Mouse (Mus musculus): ENCODE measurements around the gene Atcay. TPM values are rescaled to one million over a fixed set of nuclear protein-coding genes. Genes with fewer than 3 reads are reported as not detected.

The Atcay gene
- total RNA-seq, 1 experiment: 4.1 TPM

- Histone ChIP-seq H3K27ac (ENCODE audit: insufficient read depth, low read depth, low read length, poor library complexity, severe bottlenecking) (no peak overlapping the region), H3K4me3 (ENCODE audit: insufficient read depth in 1 of 2, low read depth in 1 of 2, low read length in 2 of 2, poor library complexity in 1 of 2, severe bottlenecking in 1 of 2) (no peak overlapping the region), H3K36me3 (ENCODE audit: control insufficient read depth, insufficient read depth, low read length, poor library complexity, severe bottlenecking) (peaks cover 55% of the 10 kb centered on the region), H3K4me1 (ENCODE audit: control insufficient read depth in 2 of 2, insufficient read depth in 2 of 2, low read length in 2 of 2, poor library complexity in 1 of 2) (peaks cover 0 to 15% of the 10 kb centered on the region in 2 experiments; a peak in 1 of 4 replicates), H3K9ac (ENCODE audit: insufficient read depth, low read depth, low read length, poor library complexity, severe bottlenecking) (no peak overlapping the region), H3K9me3 (ENCODE audit: control insufficient read depth, insufficient read depth, low read depth, low read length) (no peaks in the 10 kb centered on the region)
- no peak for DNase-seq (ENCODE audit: low read depth, low spot score)
- no peak for TF ChIP-seq MAFK (IDR thresholded peaks at IDR 0.05; ENCODE audit: insufficient read depth, low read depth, low read length)
- TF ChIP-seq CHD2 (IDR thresholded peaks at IDR 0.05; ENCODE audit: low read depth, low read length): no peak
- no peak for TF ChIP-seq ZNF384 (IDR thresholded peaks at IDR 0.05; ENCODE audit: low read depth, low read length)
- TF ChIP-seq ZC3H11A (IDR thresholded peaks at IDR 0.05; ENCODE audit: borderline replicate concordance, low read depth, low read length): no peak
- no peak for TF ChIP-seq HCFC1 (IDR thresholded peaks at IDR 0.05; ENCODE audit: borderline replicate concordance, insufficient read depth, low read length)
- in situ Hi-C loops (cut with MboI; ENCODE audit: low sequenced_read_pairs in 2 of 2, unreplicated experiment in 2 of 2): no loop called here
Measured at GRCm38 (mm10) chr10:81154736-81155135, 75.9 kb downstream of the Atcay start.

Other genes starting within 250 kb of the Atcay start
- 0.79 and 0.94 TPM in 2 replicates for gene Gng7, start 215.9 kb downstream of the Atcay start, total RNA-seq (2012; rRNA removed)
- gene Diras1, start 205.2 kb downstream of the Atcay start, total RNA-seq (2012; rRNA removed): 1.1 and 1.3 TPM in 2 replicates
- gene Slc39a3, start 193.4 kb downstream of the Atcay start, total RNA-seq (2012; rRNA removed): 12.6 and 13.1 TPM in 2 replicates
- 113 and 116 TPM in 2 replicates for gene Sgta, start 170.7 kb downstream of the Atcay start, total RNA-seq (2012; rRNA removed)
- gene Thop1, start 160.8 kb downstream of the Atcay start, total RNA-seq (2012; rRNA removed): 155 and 174 TPM in 2 replicates
- 0.94 and 2.2 TPM in 2 replicates for gene Creb3l3, start 132.0 kb downstream of the Atcay start, total RNA-seq (2012; rRNA removed)
- gene Map2k2, start 124.9 kb downstream of the Atcay start, total RNA-seq (2012; rRNA removed): 115 and 121 TPM in 2 replicates
- gene Zbtb7a, start 95.6 kb downstream of the Atcay start, total RNA-seq (2012; rRNA removed): 15.7 and 30.1 TPM in 2 replicates
- gene Pias4, start 62.9 kb downstream of the Atcay start, total RNA-seq (2012; rRNA removed): 37.8 and 50.7 TPM in 2 replicates
- 2,093 and 2,486 TPM in 2 replicates for gene Eef2, start 54.2 kb downstream of the Atcay start, total RNA-seq (2012; rRNA removed)
- 65.1 and 66.4 TPM in 2 replicates for gene Dapk3, start 47.8 kb downstream of the Atcay start, total RNA-seq (2012; rRNA removed)
- 0.54 and 0.79 TPM in 2 replicates for gene 4930442H23Rik, start 47.0 kb downstream of the Atcay start, total RNA-seq (2012; rRNA removed)
- not detected in 2 replicates for gene Nmrk2, start 28.8 kb downstream of the Atcay start, total RNA-seq (2012; rRNA removed)
- 0.67 and 4.7 TPM in 2 replicates for gene Zfr2, start 2.3 kb upstream of the Atcay start, total RNA-seq (2012; rRNA removed)
- 0.85 and 5.0 TPM in 2 replicates for gene Matk, start 22.1 kb upstream of the Atcay start, total RNA-seq (2012; rRNA removed)
- 114 and 138 TPM in 2 replicates for gene Mrpl54, start 36.1 kb upstream of the Atcay start, total RNA-seq (2012; rRNA removed)
- gene Apba3, start 36.1 kb upstream of the Atcay start, total RNA-seq (2012; rRNA removed): 72.3 and 90.2 TPM in 2 replicates
- gene Tjp3, start 60.7 kb upstream of the Atcay start, total RNA-seq (2012; rRNA removed): 5.2 and 15.2 TPM in 2 replicates
- gene Pip5k1c, start 62.1 kb upstream of the Atcay start, total RNA-seq (2012; rRNA removed): 27.3 and 34.6 TPM in 2 replicates
- gene Cactin, start 90.3 kb upstream of the Atcay start, total RNA-seq (2012; rRNA removed): 53.1 and 54.9 TPM in 2 replicates
- 2.3 and 4.5 TPM in 2 replicates for gene Tbxa2r, start 97.9 kb upstream of the Atcay start, total RNA-seq (2012; rRNA removed)
- 0.09 and 0.16 TPM in 2 replicates for gene Gipc3, start 112.4 kb upstream of the Atcay start, total RNA-seq (2012; rRNA removed)
- gene Hmg20b, start 119.6 kb upstream of the Atcay start, total RNA-seq (2012; rRNA removed): 43.5 and 55.9 TPM in 2 replicates
- 28.7 and 46.1 TPM in 2 replicates for gene Mfsd12, start 126.7 kb upstream of the Atcay start, total RNA-seq (2012; rRNA removed)
- 9.4 and 19.1 TPM in 2 replicates for gene 4930404N11Rik, start 135.0 kb upstream of the Atcay start, total RNA-seq (2012; rRNA removed)
- 63.0 and 94.5 TPM in 2 replicates for gene Fzr1, start 147.7 kb upstream of the Atcay start, total RNA-seq (2012; rRNA removed)
- 168 and 183 TPM in 2 replicates for gene Dohh, start 153.6 kb upstream of the Atcay start, total RNA-seq (2012; rRNA removed)
- gene Gm48551, start 153.6 kb upstream of the Atcay start, total RNA-seq (2012; rRNA removed): 1.1 and 1.8 TPM in 2 replicates
- 2.5 and 2.7 TPM in 2 replicates for gene Gm48552, start 158.2 kb upstream of the Atcay start, total RNA-seq (2012; rRNA removed)
- gene Smim24, start 162.2 kb upstream of the Atcay start, total RNA-seq (2012; rRNA removed): 1.7 TPM in 2 replicates
- gene Nfic, start 224.8 kb upstream of the Atcay start, total RNA-seq (2012; rRNA removed): 4.9 and 6.3 TPM in 2 replicates

Measured in ES-E14 (cell line).